Mouse (Mus musculus): ENCODE results near the gene Cfap73. TPM values are rescaled to one million over a fixed set of nuclear protein-coding genes. Genes with fewer than 3 reads are reported as not detected.

The Cfap73 gene
- polyA plus RNA-seq, 1 experiment: 0.31 TPM

- TF ChIP-seq POLR2A (IDR thresholded peaks at IDR 0.05; ENCODE audit: borderline replicate concordance, insufficient read depth, low read length) (no peak), CTCF (IDR thresholded peaks at IDR 0.05; ENCODE audit: borderline replicate concordance, insufficient read depth, low read depth, low read length) (no peak)
- WGBS: 87% methylated on average over 5 of the region's 5 CpGs
- 0 out of 2 replicates have a peak overlapping the region, but pooled peaks have one; percentile 23 for H3K27ac ChIP-seq (ENCODE audit: insufficient read depth, low read length)
- H3K4me1 ChIP-seq (ENCODE audit: control insufficient read depth, insufficient read depth, low read length): peaks cover 20% of the 10 kb centered on the region
- no peaks in the 10 kb centered on the region for H3K27me3 ChIP-seq (ENCODE audit: control insufficient read depth, insufficient read depth, low read length)
- no peak for DNase-seq
- H3K4me3 ChIP-seq (replicated peaks; ENCODE audit: insufficient read depth, low read depth, low read length): no peak overlapping the region
Measured at GRCm38 (mm10) chr5:120651230-120651629, 17.2 kb upstream of the Cfap73 start.

GRCm38 (mm10) chr5:120649938-120650337, 15.9 kb upstream of the Cfap73 start:
- no peak overlapping the region for H3K27ac ChIP-seq (ENCODE audit: insufficient read depth, low read length)
- H3K27me3 ChIP-seq (ENCODE audit: control insufficient read depth, insufficient read depth, low read length): no peaks in the 10 kb centered on the region
- DNase-seq: no peak
- H3K4me3 ChIP-seq (replicated peaks; ENCODE audit: insufficient read depth, low read depth, low read length): peak overlapping the region; percentile 40
- peaks cover 16% of the 10 kb centered on the region for H3K4me1 ChIP-seq (ENCODE audit: control insufficient read depth, insufficient read depth, low read length)
- TF ChIP-seq POLR2A (IDR thresholded peaks at IDR 0.05; ENCODE audit: borderline replicate concordance, insufficient read depth, low read length): no peak
- TF ChIP-seq CTCF (IDR thresholded peaks at IDR 0.05; ENCODE audit: borderline replicate concordance, insufficient read depth, low read depth, low read length): no peak
- 34% methylated on average over 13 of the region's 13 CpGs for WGBS

- H3K27ac ChIP-seq (ENCODE audit: insufficient read depth, low read length): no peak overlapping the region
- TF ChIP-seq POLR2A (IDR thresholded peaks at IDR 0.05; ENCODE audit: borderline replicate concordance, insufficient read depth, low read length) (no peak), CTCF (IDR thresholded peaks at IDR 0.05; ENCODE audit: borderline replicate concordance, insufficient read depth, low read depth, low read length) (0 out of 2 replicates have a peak, but pooled peaks have one; percentile 18)
- H3K4me1 ChIP-seq (ENCODE audit: control insufficient read depth, insufficient read depth, low read length): peaks cover 12% of the 10 kb centered on the region
- H3K27me3 ChIP-seq (ENCODE audit: control insufficient read depth, insufficient read depth, low read length): no peaks in the 10 kb centered on the region
- peak overlapping the region; percentile 40 for H3K4me3 ChIP-seq (replicated peaks; ENCODE audit: insufficient read depth, low read depth, low read length)
- DNase-seq: no peak
- 4% methylated on average over 21 of the region's 21 CpGs for WGBS
Measured at GRCm38 (mm10) chr5:120649374-120649933, 15.4 kb upstream of the Cfap73 start.

GRCm38 (mm10) chr5:120648569-120649373, 14.7 kb upstream of the Cfap73 start, which contains the start of gene Rasal1:
Gene Rasal1 (plus strand): TSS chr5:120648812.
- TF ChIP-seq POLR2A (IDR thresholded peaks at IDR 0.05; ENCODE audit: borderline replicate concordance, insufficient read depth, low read length): no peak
- peak; percentile 51; the same call in 1 of the 2 replicates for TF ChIP-seq CTCF (IDR thresholded peaks at IDR 0.05; ENCODE audit: borderline replicate concordance, insufficient read depth, low read depth, low read length)
- peak; percentile 65 for DNase-seq
- Histone ChIP-seq H3K27me3 (ENCODE audit: control insufficient read depth, insufficient read depth, low read length) (no peaks in the 10 kb centered on the region), H3K27ac (ENCODE audit: insufficient read depth, low read length) (peak within 1 kb of the TSS; percentile 66), H3K4me3 (replicated peaks; ENCODE audit: insufficient read depth, low read depth, low read length) (peak within 1 kb of the TSS; percentile 40), H3K4me1 (ENCODE audit: control insufficient read depth, insufficient read depth, low read length) (peaks cover 18% of the 10 kb centered on the region)
- 1% methylated on average over 53 of the region's 53 CpGs for WGBS

- Histone ChIP-seq H3K27me3 (ENCODE audit: control insufficient read depth, insufficient read depth, low read length) (no peaks in the 10 kb centered on the region), H3K4me1 (ENCODE audit: control insufficient read depth, insufficient read depth, low read length) (peaks cover 21% of the 10 kb centered on the region), H3K27ac (ENCODE audit: insufficient read depth, low read length) (peak overlapping the region; percentile 66; the same call in 1 of the 2 replicates), H3K4me3 (replicated peaks; ENCODE audit: insufficient read depth, low read depth, low read length) (peak overlapping the region; percentile 40)
- WGBS: 33% methylated on average over 12 of the region's 12 CpGs
- no peak for DNase-seq
- TF ChIP-seq POLR2A (IDR thresholded peaks at IDR 0.05; ENCODE audit: borderline replicate concordance, insufficient read depth, low read length) (no peak), CTCF (IDR thresholded peaks at IDR 0.05; ENCODE audit: borderline replicate concordance, insufficient read depth, low read depth, low read length) (no peak)
Measured at GRCm38 (mm10) chr5:120647814-120648491, 13.9 kb upstream of the Cfap73 start.

GRCm38 (mm10) chr5:120647361-120647760, 13.3 kb upstream of the Cfap73 start:
- Histone ChIP-seq H3K4me1 (ENCODE audit: control insufficient read depth, insufficient read depth, low read length) (peaks cover 15% of the 10 kb centered on the region), H3K27me3 (ENCODE audit: control insufficient read depth, insufficient read depth, low read length) (no peaks in the 10 kb centered on the region), H3K27ac (ENCODE audit: insufficient read depth, low read length) (0 out of 2 replicates have a peak overlapping the region, but pooled peaks have one; percentile 66), H3K4me3 (replicated peaks; ENCODE audit: insufficient read depth, low read depth, low read length) (no peak overlapping the region)
- TF ChIP-seq CTCF (IDR thresholded peaks at IDR 0.05; ENCODE audit: borderline replicate concordance, insufficient read depth, low read depth, low read length) (no peak), POLR2A (IDR thresholded peaks at IDR 0.05; ENCODE audit: borderline replicate concordance, insufficient read depth, low read length) (no peak)
- DNase-seq: no peak
- 74% methylated on average over 4 of the region's 4 CpGs for WGBS

- H3K27ac ChIP-seq (ENCODE audit: insufficient read depth, low read length): no peak overlapping the region
- DNase-seq: peak in 1 of 2 experiments; percentile 57
- no peaks in the 10 kb centered on the region for H3K27me3 ChIP-seq (ENCODE audit: control insufficient read depth, insufficient read depth, low read length)
- no peak for TF ChIP-seq CTCF (IDR thresholded peaks at IDR 0.05; ENCODE audit: borderline replicate concordance, insufficient read depth, low read depth, low read length)
- TF ChIP-seq POLR2A (IDR thresholded peaks at IDR 0.05; ENCODE audit: borderline replicate concordance, insufficient read depth, low read length): no peak
- no peak overlapping the region for H3K4me3 ChIP-seq (replicated peaks; ENCODE audit: insufficient read depth, low read depth, low read length)
- WGBS: 7% methylated on average over 6 of the region's 6 CpGs
- H3K4me1 ChIP-seq (ENCODE audit: control insufficient read depth, insufficient read depth, low read length): peaks cover 15% of the 10 kb centered on the region
Measured at GRCm38 (mm10) chr5:120645851-120646250, 11.8 kb upstream of the Cfap73 start.

Measured in cerebellum, adult 2 months (tissue).